Mouse (Mus musculus) forebrain, embryonic 12.5 days (tissue): ENCODE measurements around the gene Rxfp3. TPM values are rescaled to one million over a fixed set of nuclear protein-coding genes. Genes with fewer than 3 reads are reported as not detected.
A peak's percentile ranks its signal among the peaks of the same experiment; 100 is the strongest.

Experiments used
- ATAC-seq: fragments of 200-750 bp; cut with Nextera tagmentation; 2 replicates; pipeline ENCODE4 v1.8.0; 2017; ENCODE audit warnings: moderate TSS enrichment; ENCODE audit not compliant: low FRiP score
- H3K27ac ChIP-seq: fragments of 300-500 bp; sonication (generic); 2 replicates; pipeline ENCODE4 v1.5.1; 2016; ENCODE audit warnings: mild to moderate bottlenecking
- H3K27me3 ChIP-seq: fragments of 300-500 bp; sonication (generic); 2 replicates; pipeline ENCODE4 v1.6.1; 2016; ENCODE audit warnings: mild to moderate bottlenecking
- H3K36me3 ChIP-seq: fragments of 300-500 bp; sonication (generic); replicated peaks from 2 replicates; pipeline ENCODE4 v1.6.1; 2016; ENCODE audit warnings: mild to moderate bottlenecking
- H3K4me1 ChIP-seq: fragments of 300-500 bp; sonication (generic); 2 replicates; pipeline ENCODE4 v1.6.1; 2016
- H3K4me2 ChIP-seq: fragments of 300-500 bp; sonication (generic); 2 replicates; pipeline ENCODE4 v1.6.1; 2016; ENCODE audit warnings: mild to moderate bottlenecking, moderate library complexity
- H3K4me3 ChIP-seq: fragments of 300-500 bp; sonication (generic); replicated peaks from 2 replicates; pipeline ENCODE4 v1.5.1; 2016; ENCODE audit warnings: mild to moderate bottlenecking
- H3K9ac ChIP-seq: fragments of 300-500 bp; sonication (generic); 2 replicates; pipeline ENCODE4 v1.6.1; 2016; ENCODE audit warnings: mild to moderate bottlenecking
- H3K9me3 ChIP-seq: fragments of 300-500 bp; sonication (generic); 2 replicates; pipeline ENCODE4 v1.6.1; 2016
- WGBS: fragments of 180-500 bp; shearing (Covaris S2); methylation state at CpG from one replicate; pipeline ENCODE4 v1.1.7; 2016; 5-methylcytosine and 5-hydroxymethylcytosine counted together
- polyA plus RNA-seq: library from polyadenylated mRNA; unstranded; fragments of >200 nt; fragmentation: Nextera tagmentation; extraction: Ambion mirVana; gene quantifications from 2 replicates; pipeline ENCODE4 v1.2.1, GENCODE M21; 2016

Gene Rxfp3
- polyA plus RNA-seq, result 1.9 and 2.5 TPM in 2 replicates

DNA sequence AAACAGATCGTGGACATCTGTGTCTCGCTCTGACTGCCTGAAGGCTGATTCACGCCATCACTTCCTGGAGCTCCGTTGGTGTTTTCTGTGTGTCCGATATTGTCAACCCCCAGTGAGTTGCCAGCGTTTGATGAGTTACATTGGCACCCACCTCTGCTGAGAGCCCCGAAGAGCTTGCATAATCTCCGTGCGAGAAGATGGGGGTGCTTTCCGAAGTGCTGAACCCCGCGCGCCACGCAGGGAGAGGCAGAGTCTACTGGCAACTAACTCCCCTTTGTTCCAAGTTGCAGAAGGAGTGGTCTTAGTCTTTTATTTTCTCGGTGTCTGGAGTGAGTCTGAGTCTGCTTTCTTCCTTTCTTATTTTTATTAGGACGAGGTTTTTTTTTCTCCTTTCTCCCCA, at the start of gene Rxfp3:
Gene Rxfp3 (minus strand): TSS at position 281 of the 400 bp plus-strand sequence.
- ATAC-seq, result no peak
- peaks cover 52% of the 10 kb centered on the region for H3K27me3 ChIP-seq
- peak within 1 kb of the TSS; percentile 36 for H3K4me3 ChIP-seq
- WGBS, result 2% methylated on average over 16 of the region's 16 CpGs
- peaks cover 22% of the 10 kb centered on the region for H3K4me1 ChIP-seq
- peak within 1 kb of the TSS; percentile 29; the same call in 1 of the 2 replicates for H3K9ac ChIP-seq
- no peaks in the 10 kb centered on the region for H3K9me3 ChIP-seq
- H3K27ac ChIP-seq, result no peak within 1 kb of the TSS
- H3K4me2 ChIP-seq, result peak within 1 kb of the TSS; percentile 57
- H3K36me3 ChIP-seq, result no peaks in the 10 kb centered on the region

DNA sequence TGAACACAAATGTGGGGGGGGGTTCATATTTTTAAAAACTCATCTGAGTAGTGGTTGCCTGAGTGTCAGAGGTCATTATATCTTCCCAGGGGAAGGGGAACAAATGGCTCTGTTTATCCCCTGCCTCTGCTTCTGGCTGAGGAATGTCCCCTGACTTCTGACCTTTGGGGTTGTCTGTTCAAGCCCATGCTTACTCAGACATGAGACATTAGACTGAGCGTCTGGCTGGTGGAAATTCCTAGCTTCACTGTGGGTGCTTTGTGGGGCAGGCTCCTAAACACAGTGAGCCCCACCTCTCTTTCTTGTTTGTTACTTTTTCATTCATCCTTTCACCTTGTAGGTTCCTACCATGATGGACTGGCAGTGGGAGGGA, 47.2 kb upstream of the Rxfp3 start:
- no peaks in the 10 kb centered on the region for H3K36me3 ChIP-seq
- no peak overlapping the region for H3K27ac ChIP-seq
- WGBS, result 41% methylated on average over 1 of the region's 1 CpGs
- ATAC-seq, result no peak
- H3K27me3 ChIP-seq, result no peaks in the 10 kb centered on the region
- H3K9ac ChIP-seq, result no peak overlapping the region
- H3K4me3 ChIP-seq, result no peak overlapping the region
- peaks cover 10% of the 10 kb centered on the region; the same call in 1 of the 2 replicates for H3K4me1 ChIP-seq
- H3K4me2 ChIP-seq, result no peak overlapping the region
- H3K9me3 ChIP-seq, result no peaks in the 10 kb centered on the region

DNA sequence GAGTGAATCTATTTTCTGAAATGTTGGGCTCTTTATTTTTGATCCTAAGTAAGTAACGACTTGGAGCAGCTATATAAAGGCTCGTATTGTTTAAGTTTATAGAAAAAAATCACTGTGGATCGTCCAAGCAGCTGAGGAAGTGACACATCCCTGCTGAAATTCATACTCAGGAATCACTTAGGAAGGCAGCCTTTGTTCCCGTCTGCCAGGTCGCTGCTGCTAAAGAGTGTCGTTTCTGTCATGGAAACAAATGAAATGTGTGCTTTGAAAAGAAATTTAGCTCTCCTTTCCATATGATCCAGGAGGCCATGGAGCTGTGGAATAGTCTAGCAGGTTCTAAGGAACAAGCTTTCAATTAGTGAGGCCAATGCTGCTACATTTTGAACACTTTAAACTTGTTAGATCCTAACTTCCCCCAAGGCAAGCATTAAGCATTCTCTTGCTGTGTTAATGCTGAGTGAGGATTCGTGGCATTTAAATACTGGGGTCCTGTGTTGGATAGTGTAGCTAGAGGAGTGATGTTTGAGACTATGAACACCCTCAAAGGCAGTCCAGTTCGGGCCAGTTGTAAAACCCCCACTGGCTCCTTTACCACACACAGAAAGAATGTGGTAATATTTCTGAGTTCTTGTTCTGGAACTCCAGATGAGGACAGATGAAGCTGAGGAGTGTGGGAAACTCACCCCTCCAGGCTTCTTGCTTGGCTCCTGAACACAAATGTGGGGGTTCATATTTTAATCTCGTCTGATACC, 46.6 kb upstream of the Rxfp3 start:
- Histone ChIP-seq H3K27ac (no peak overlapping the region), H3K27me3 (no peaks in the 10 kb centered on the region), H3K4me1 (peaks cover 10% of the 10 kb centered on the region; the same call in 1 of the 2 replicates), H3K36me3 (no peaks in the 10 kb centered on the region), H3K9me3 (no peaks in the 10 kb centered on the region), H3K4me2 (no peak overlapping the region), H3K4me3 (no peak overlapping the region), H3K9ac (no peak overlapping the region)
- no peak for ATAC-seq
- 42% methylated on average over 9 of the region's 9 CpGs for WGBS

DNA sequence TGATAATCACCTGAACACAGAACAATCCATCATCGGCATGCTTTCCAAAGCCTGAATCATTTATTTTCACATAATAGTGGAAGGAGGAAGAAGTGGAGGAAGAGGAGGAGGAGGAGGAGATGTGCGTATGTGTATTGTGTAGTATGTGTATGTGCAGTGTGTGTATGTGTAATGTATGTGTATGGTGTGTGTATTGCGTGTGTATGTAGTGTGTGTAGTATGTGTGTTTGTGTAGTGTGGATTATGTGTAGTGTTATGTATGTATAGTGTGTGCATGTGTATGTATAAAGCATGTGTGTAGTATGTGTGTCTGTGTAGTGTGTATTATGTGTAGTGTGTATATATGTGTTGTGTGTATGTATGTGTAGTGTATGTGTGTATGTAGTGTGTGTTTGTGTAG, 45.9 kb upstream of the Rxfp3 start:
- Histone ChIP-seq H3K27ac (no peak overlapping the region), H3K4me3 (no peak overlapping the region), H3K4me1 (peaks cover 10% of the 10 kb centered on the region; the same call in 1 of the 2 replicates), H3K9me3 (no peaks in the 10 kb centered on the region), H3K36me3 (no peaks in the 10 kb centered on the region), H3K27me3 (no peaks in the 10 kb centered on the region), H3K4me2 (no peak overlapping the region), H3K9ac (no peak overlapping the region)
- 92% methylated on average over 3 of the region's 3 CpGs for WGBS
- 0 out of 2 replicates have a peak, but pooled peaks have one; percentile 27 for ATAC-seq

DNA sequence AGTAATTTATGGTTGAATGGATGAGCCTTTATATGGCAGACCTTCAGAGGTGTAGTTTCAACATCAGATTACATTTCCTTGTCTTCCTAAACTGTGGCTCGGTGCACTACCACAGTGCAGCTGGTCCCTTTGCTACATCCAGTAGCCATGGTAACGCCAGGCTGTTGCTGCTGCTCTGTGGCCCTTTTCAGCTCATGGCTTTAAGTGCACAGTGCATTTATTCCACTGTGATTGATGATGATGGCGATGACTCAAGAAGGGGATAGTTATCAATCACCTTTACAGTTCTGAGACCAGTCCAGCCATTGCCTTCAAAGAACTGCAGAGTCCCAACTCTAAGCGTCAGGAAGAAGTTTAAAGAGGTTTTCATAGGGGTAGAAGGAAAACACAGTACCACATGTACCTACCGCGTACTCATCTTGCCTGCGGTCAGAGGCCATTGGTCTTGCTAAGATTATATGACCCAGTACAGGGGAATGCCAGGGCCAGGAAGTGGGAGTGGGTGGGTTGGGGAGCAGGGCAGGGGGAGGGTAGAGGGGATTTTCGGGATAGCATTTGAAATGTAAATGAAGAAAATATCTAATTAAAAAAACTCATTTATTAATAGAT, 45.3 kb upstream of the Rxfp3 start:
- no peaks in the 10 kb centered on the region for H3K9me3 ChIP-seq
- H3K27ac ChIP-seq, result no peak overlapping the region
- no peaks in the 10 kb centered on the region for H3K36me3 ChIP-seq
- no peak overlapping the region for H3K9ac ChIP-seq
- 74% methylated on average over 8 of the region's 8 CpGs for WGBS
- no peak overlapping the region for H3K4me2 ChIP-seq
- ATAC-seq, result peak; percentile 77; the same call in 1 of the 2 replicates
- H3K27me3 ChIP-seq, result no peaks in the 10 kb centered on the region
- H3K4me1 ChIP-seq, result peaks cover 10% of the 10 kb centered on the region; the same call in 1 of the 2 replicates
- H3K4me3 ChIP-seq, result no peak overlapping the region

DNA sequence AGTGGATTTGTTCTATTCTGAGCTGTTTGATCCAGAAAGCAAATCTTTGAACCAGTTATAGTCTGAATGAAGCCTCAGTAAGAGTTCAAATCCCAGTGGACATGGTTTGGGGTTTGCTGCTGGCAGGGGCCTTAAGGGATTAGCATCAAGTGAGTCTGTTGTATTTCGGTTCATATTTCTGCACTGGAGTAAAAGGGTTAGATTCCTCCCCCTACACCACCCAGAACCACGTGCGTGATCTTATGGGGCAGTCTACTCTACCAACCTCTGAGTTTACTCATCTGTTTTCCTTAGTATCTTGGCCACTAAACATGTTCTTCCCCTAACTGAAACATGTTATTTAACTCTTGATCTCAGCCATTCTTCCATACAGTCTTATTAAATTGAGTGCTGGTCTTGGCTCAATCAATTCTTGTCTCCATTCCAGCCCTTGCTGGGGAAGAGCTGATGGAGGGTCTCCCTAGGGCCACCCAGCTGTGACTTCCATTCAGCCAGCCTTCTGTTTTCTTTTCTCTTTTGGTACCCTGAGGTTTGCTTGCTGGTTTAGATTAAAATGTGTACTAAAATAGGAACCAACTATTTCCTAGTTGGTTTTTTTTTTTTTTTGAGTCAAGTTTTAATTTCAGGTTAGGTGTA, 38.1 kb upstream of the Rxfp3 start:
- 93% methylated on average over 3 of the region's 3 CpGs for WGBS
- H3K27ac ChIP-seq, result no peak overlapping the region
- no peak for ATAC-seq
- H3K36me3 ChIP-seq, result no peaks in the 10 kb centered on the region
- no peak overlapping the region for H3K9ac ChIP-seq
- no peaks in the 10 kb centered on the region for H3K9me3 ChIP-seq
- no peaks in the 10 kb centered on the region for H3K4me1 ChIP-seq
- H3K27me3 ChIP-seq, result no peaks in the 10 kb centered on the region
- H3K4me2 ChIP-seq, result no peak overlapping the region
- H3K4me3 ChIP-seq, result no peak overlapping the region

DNA sequence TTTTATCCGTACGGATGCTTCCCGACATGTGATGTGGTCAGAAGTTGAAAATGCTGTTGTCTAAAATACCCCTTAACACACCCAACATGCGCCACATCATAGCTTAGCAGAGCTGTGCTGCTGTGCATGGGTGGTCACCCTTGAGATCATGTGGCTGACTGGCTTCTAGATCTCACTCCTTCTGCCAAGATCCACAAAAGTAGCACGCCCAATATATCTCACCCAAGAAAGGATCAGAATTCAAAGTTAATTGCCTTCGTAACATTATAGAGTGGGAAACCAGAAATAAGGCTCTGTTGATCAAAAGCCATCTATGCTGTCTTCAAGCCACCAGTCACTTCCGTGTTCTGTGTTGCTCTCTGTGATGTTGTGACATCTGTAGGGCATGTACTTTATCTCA, 30.1 kb upstream of the Rxfp3 start:
- H3K9ac ChIP-seq, result no peak overlapping the region
- no peak overlapping the region for H3K4me2 ChIP-seq
- no peak overlapping the region for H3K4me3 ChIP-seq
- H3K4me1 ChIP-seq, result peaks cover 30% of the 10 kb centered on the region
- no peak overlapping the region for H3K27ac ChIP-seq
- 87% methylated on average over 7 of the region's 7 CpGs for WGBS
- no peak for ATAC-seq
- H3K36me3 ChIP-seq, result no peaks in the 10 kb centered on the region
- peaks cover 12% of the 10 kb centered on the region; the same call in 1 of the 2 replicates for H3K27me3 ChIP-seq
- no peaks in the 10 kb centered on the region for H3K9me3 ChIP-seq

DNA sequence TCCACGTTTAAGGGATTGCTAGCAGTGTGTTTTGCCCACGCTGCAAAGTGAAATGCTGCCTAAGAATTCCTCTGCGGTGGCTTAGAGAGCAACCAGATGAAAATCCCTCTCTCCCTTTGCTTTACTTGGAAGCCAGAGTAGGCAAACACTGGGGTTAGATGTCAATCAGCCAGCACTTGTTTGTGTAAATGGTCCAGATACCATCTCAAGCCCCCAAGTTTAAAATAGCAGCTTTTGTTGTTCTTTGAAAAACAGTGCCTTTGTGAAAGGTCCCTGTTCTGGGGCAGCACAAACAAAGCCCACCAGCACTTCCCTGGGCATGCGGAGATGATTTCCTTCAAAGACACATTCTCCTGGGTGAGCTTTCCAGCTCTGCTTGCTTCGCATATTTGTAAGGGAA, 28.5 kb upstream of the Rxfp3 start:
- Histone ChIP-seq H3K4me3 (no peak overlapping the region; the same call in 1 of the 2 replicates), H3K9ac (no peak overlapping the region), H3K27me3 (peaks cover 12% of the 10 kb centered on the region; the same call in 1 of the 2 replicates), H3K4me1 (peaks cover 30% of the 10 kb centered on the region), H3K4me2 (peak overlapping the region; percentile 54), H3K9me3 (no peaks in the 10 kb centered on the region), H3K27ac (no peak overlapping the region), H3K36me3 (no peaks in the 10 kb centered on the region)
- WGBS, result 5% methylated on average over 5 of the region's 5 CpGs
- ATAC-seq, result no peak

DNA sequence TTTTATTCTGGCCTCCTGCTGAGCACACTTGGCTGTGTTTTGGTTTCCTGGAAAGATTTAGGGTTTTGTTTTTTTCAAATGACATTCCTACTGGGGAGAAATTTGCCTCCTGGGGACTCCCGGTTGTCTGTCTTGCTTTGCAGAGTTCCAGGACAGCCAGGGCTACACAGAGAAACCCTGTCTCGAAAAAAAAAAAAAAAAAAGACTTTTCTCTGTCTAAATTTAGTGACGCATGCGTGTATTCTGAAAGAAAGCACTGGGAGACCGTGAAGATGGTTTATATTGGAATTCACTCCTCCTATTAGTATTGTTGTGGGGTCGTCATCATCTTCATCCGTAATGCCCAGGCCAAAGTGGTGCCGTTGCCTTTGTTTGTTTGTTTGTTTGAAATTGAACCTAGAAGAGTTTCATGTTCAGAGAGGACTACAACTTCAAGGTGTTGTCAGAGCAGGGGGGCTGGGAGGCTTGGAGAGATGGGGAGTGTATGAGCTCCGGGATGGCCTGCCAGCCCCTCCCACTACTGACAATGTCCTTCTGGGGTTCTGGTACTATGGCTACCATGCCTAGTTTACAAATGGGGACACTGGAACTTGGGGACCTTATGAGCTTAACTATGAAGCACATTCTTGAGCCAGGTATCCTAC, 27.9 kb upstream of the Rxfp3 start:
- Histone ChIP-seq H3K27ac (0 out of 2 replicates have a peak overlapping the region, but pooled peaks have one; percentile 42), H3K36me3 (no peaks in the 10 kb centered on the region), H3K9ac (0 out of 2 replicates have a peak overlapping the region, but pooled peaks have one; percentile 44), H3K4me2 (peak overlapping the region; percentile 54), H3K9me3 (no peaks in the 10 kb centered on the region), H3K4me3 (peak overlapping the region; percentile 30), H3K27me3 (peaks cover 12% of the 10 kb centered on the region; the same call in 1 of the 2 replicates), H3K4me1 (peaks cover 30% of the 10 kb centered on the region)
- no peak for ATAC-seq
- WGBS, result 13% methylated on average over 9 of the region's 9 CpGs

DNA sequence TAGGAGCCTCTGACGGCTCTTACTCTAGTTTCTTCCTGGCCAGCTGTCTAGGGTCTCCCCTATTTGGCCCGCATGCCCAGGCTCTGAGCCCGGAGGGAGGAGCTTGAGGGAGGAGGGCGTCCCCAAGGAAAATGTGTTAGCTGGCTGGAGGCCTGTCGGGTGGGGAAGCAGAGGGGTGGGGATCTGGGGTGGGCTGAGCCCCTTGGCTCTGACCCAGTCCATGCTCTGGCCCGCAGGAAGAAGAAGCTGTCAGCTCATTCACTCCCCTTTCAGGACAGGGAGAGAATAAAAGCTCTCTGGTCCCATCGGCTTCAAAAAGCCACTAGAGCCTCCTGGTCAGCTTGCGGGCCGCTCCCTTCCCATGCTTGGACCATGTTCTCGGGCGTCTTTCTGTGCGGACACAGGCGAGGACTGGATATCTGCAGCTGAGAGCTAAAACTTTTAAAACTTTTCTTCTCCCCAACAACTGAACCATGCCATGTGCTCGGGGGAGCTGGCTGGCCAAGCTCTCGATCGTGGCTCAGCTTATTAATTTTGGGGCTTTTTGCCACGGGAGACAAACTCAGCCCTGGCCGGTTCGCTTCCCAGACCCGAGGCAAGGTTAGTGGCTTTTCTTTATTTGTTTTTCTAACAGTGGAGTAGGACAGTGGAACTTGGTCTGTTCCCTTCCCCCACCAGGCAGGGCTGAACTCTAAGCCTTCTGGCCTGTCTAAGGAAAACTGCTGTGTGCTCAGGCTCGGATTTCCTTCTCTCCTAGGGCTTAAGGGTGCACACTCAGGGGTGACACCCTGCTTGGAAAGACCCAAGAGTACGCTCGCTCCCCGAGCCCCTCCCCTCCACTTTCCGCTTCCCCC, 27.0 kb upstream of the Rxfp3 start, which contains the start of gene Adamts12:
Gene Adamts12 (plus strand): TSS at position 233 of the 854 bp plus-strand sequence.
- ATAC-seq, result peak; percentile 75
- peaks cover 30% of the 10 kb centered on the region for H3K4me1 ChIP-seq
- H3K36me3 ChIP-seq, result no peaks in the 10 kb centered on the region
- H3K4me3 ChIP-seq, result peak within 1 kb of the TSS; percentile 30
- no peaks in the 10 kb centered on the region for H3K9me3 ChIP-seq
- H3K27ac ChIP-seq, result peak within 1 kb of the TSS; percentile 42; the same call in 1 of the 2 replicates
- WGBS, result 3% methylated on average over 24 of the region's 25 CpGs
- peaks cover 12% of the 10 kb centered on the region; the same call in 1 of the 2 replicates for H3K27me3 ChIP-seq
- peak within 1 kb of the TSS; percentile 54 for H3K4me2 ChIP-seq
- H3K9ac ChIP-seq, result peak within 1 kb of the TSS; percentile 44; the same call in 1 of the 2 replicates

DNA sequence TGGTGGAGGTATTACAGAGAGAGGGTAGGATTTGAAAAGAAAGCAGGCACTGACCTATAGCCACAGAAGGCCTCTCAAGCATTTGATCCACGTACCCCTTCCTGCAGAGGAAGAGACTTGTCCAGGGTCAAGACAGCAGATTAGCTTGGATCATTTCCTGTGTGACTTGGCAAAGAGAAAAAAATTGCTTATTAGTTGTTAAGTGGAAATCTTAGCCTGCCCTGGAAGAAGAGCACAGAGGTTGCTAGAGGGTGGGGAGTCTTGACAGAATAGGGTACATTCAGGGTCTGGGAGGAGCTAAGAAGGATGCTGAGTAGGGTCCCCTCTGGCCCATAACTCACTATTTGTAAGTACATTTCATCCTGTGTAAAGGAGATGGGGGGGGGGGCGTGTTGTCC, 26.4 kb upstream of the Rxfp3 start:
- H3K27ac ChIP-seq, result no peak overlapping the region
- H3K4me1 ChIP-seq, result peaks cover 30% of the 10 kb centered on the region
- ATAC-seq, result peak; percentile 2; the same call in 1 of the 2 replicates
- peaks cover 12% of the 10 kb centered on the region; the same call in 1 of the 2 replicates for H3K27me3 ChIP-seq
- H3K4me2 ChIP-seq, result peak overlapping the region; percentile 54
- 12% methylated on average over 2 of the region's 2 CpGs for WGBS
- no peaks in the 10 kb centered on the region for H3K36me3 ChIP-seq
- no peaks in the 10 kb centered on the region for H3K9me3 ChIP-seq
- H3K9ac ChIP-seq, result no peak overlapping the region
- 0 out of 2 replicates have a peak overlapping the region, but pooled peaks have one; percentile 30 for H3K4me3 ChIP-seq
